Mouse (Mus musculus) G1E (cell line): ENCODE data around the gene Grik1.

Source experiments
- CTCF ChIP-seq: IDR thresholded peaks from 2 replicates; pipeline ENCODE4 v1.5.1; 2012; ENCODE audit warnings: low read depth, low read length, inconsistent platforms, mixed read lengths
- GATA2 ChIP-seq: IDR thresholded peaks from 2 replicates; pipeline ENCODE4 v1.6.1; 2012; ENCODE audit warnings: low read depth, low read length, inconsistent platforms, borderline replicate concordance
- POLR2AphosphoS5 ChIP-seq: IDR thresholded peaks from 2 replicates; pipeline ENCODE4 v1.6.1; 2012; ENCODE audit warnings: low read depth, low read length, inconsistent platforms; ENCODE audit not compliant: insufficient replicate concordance

DNA sequence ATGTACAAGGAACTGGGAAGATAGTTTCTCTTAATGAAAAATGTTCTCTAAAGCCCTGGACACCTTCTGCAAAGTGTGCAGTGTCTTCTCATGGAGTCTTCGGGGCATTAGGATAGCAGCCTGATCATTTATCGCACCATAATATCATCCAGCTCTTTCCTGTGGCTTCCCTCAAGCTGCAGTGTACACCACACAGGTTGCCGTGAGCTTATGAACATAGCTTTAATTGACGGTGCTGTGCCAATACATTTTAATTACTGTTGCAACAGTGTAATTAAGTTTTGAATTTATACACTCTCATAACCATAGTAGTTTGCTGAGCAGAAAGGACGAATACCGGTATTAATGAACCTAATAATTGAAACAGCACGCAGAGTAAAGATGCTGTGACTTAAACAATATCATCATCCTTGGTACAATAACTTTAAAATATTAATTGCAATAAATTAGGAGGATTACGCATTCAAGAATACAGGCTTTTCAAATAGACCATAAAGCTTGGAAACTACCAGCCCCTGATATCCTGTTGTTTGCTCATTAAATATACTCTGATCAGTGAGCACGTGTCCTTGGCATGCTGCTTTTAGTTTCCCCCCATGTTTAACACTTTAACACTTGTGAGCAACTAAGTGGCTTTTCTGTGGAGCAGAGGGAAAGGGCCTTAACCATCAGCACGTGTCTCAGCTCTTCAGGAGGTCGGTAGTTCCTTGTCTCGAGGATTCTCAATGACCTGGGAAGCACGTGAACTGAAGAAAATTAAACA is 347.8 kb downstream of the Grik1 start:
- TF ChIP-seq CTCF (no peak), GATA2 (no peak), POLR2AphosphoS5 (no peak)
